Mouse (Mus musculus) liver, embryonic 16.5 days (tissue): ENCODE measurements around the gene Sirt1. TPM values are rescaled to one million over a fixed set of nuclear protein-coding genes. Genes with fewer than 3 reads are reported as not detected.
A peak's percentile ranks its signal among the peaks of the same experiment; 100 is the strongest.
"Not testable (repeated sequence)": the region's sequence is repeated elsewhere in the genome, so short reads cannot be mapped to it uniquely, and the experiment has no call there.

Experiments used
- ATAC-seq: fragments of 200-750 bp; cut with Nextera tagmentation; 2 replicates; pipeline ENCODE4 v1.8.0; 2017; ENCODE audit warnings: low read depth, mild to moderate bottlenecking, moderate number of reproducible peaks, moderate library complexity
- H3K27ac ChIP-seq: fragments of 300-500 bp; sonication (generic); 2 replicates; pipeline ENCODE4 v1.5.1; 2014; ENCODE audit warnings: mild to moderate bottlenecking, low read length
- H3K27me3 ChIP-seq: fragments of 300-500 bp; sonication (generic); 2 replicates; pipeline ENCODE4 v1.6.1; 2014; ENCODE audit warnings: low read depth, low read length, mixed read lengths; ENCODE audit not compliant: control insufficient read depth, insufficient read depth
- H3K36me3 ChIP-seq: fragments of 300-500 bp; sonication (generic); 2 replicates; pipeline ENCODE4 v1.6.1; 2014; ENCODE audit warnings: mild to moderate bottlenecking; ENCODE audit not compliant: control insufficient read depth, insufficient read depth
- H3K4me1 ChIP-seq: fragments of 300-500 bp; sonication (generic); 2 replicates; pipeline ENCODE4 v1.6.1; 2014; ENCODE audit warnings: low read depth, low read length, mixed read lengths; ENCODE audit not compliant: control insufficient read depth
- H3K4me2 ChIP-seq: fragments of 300-500 bp; sonication (generic); 2 replicates; pipeline ENCODE4 v1.6.1; 2014; ENCODE audit warnings: low read depth, low read length, mixed read lengths
- H3K4me3 ChIP-seq: fragments of 300-500 bp; sonication (generic); 2 replicates; pipeline ENCODE4 v1.5.1; 2014; ENCODE audit warnings: low read depth, mild to moderate bottlenecking, low read length
- H3K9ac ChIP-seq: fragments of 300-500 bp; sonication (generic); 2 replicates; pipeline ENCODE4 v1.6.1; 2014; ENCODE audit warnings: low read depth, low read length
- H3K9me3 ChIP-seq: fragments of 300-500 bp; sonication (generic); replicated peaks from 2 replicates; pipeline ENCODE4 v1.6.1; 2016; ENCODE audit warnings: low read length; ENCODE audit not compliant: control insufficient read depth
- WGBS: fragments of 180-500 bp; shearing (Covaris S2); extraction: QIAGEN DNeasy Blood & Tissue Kit; methylation state at CpG from one replicate; pipeline ENCODE4 v1.1.7; 2014; ENCODE audit not compliant: insufficient replicate concordance; 5-methylcytosine and 5-hydroxymethylcytosine counted together
- polyA plus RNA-seq: library from polyadenylated mRNA; unstranded; fragments of >200 nt; fragmentation: Nextera tagmentation; extraction: Ambion mirVana; gene quantifications from 2 replicates; pipeline ENCODE4 v1.2.1, GENCODE M21; 2015

The Sirt1 gene
- polyA plus RNA-seq, 1 experiment from 2014 or later = 2.4 TPM

- H3K27ac ChIP-seq = no peak overlapping the region
- 14% methylated on average over 9 of the region's 9 CpGs for WGBS
- H3K9me3 ChIP-seq = no peaks in the 10 kb centered on the region
- no peak overlapping the region for H3K9ac ChIP-seq
- 0 out of 2 replicates have a peak overlapping the region, but pooled peaks have one; percentile 14 for H3K4me2 ChIP-seq
- H3K27me3 ChIP-seq = no peaks in the 10 kb centered on the region
- ATAC-seq = no peak
- no peak overlapping the region for H3K4me3 ChIP-seq
- H3K36me3 ChIP-seq = no peaks in the 10 kb centered on the region
- H3K4me1 ChIP-seq = peaks cover 10% of the 10 kb centered on the region
Measured at GRCm38 (mm10) chr10:63377468-63377867, 4.0 kb downstream of the Sirt1 start.

- H3K27ac ChIP-seq = no peak overlapping the region
- H3K9ac ChIP-seq = no peak overlapping the region
- H3K27me3 ChIP-seq = no peaks in the 10 kb centered on the region
- H3K4me1 ChIP-seq = peaks cover 2% of the 10 kb centered on the region
- 80% methylated on average over 5 of the region's 5 CpGs for WGBS
- H3K4me3 ChIP-seq = no peak overlapping the region
- no peak overlapping the region for H3K4me2 ChIP-seq
- H3K9me3 ChIP-seq = no peaks in the 10 kb centered on the region
- ATAC-seq = no peak
- H3K36me3 ChIP-seq = no peaks in the 10 kb centered on the region
Measured at GRCm38 (mm10) chr10:63376303-63376702, 5.2 kb downstream of the Sirt1 start.

GRCm38 (mm10) chr10:63368041-63368440 is 13.5 kb downstream of the Sirt1 start:
- Histone ChIP-seq H3K9me3 (no peaks in the 10 kb centered on the region), H3K27me3 (no peaks in the 10 kb centered on the region), H3K36me3 (no peaks in the 10 kb centered on the region), H3K4me3 (no peak overlapping the region), H3K9ac (no peak overlapping the region), H3K27ac (no peak overlapping the region), H3K4me1 (no peaks in the 10 kb centered on the region), H3K4me2 (no peak overlapping the region)
- 65% methylated on average over 3 of the region's 3 CpGs for WGBS
- ATAC-seq = no peak

GRCm38 (mm10) chr10:63367386-63367785 is 14.1 kb downstream of the Sirt1 start:
- Histone ChIP-seq H3K4me2 (no peak overlapping the region), H3K9ac (no peak overlapping the region), H3K27me3 (no peaks in the 10 kb centered on the region), H3K9me3 (no peaks in the 10 kb centered on the region), H3K27ac (no peak overlapping the region), H3K4me1 (no peaks in the 10 kb centered on the region), H3K36me3 (no peaks in the 10 kb centered on the region), H3K4me3 (no peak overlapping the region)
- no peak for ATAC-seq
- 70% methylated on average over 6 of the region's 6 CpGs for WGBS

GRCm38 (mm10) chr10:63365918-63366455 is 15.5 kb downstream of the Sirt1 start:
- H3K9ac ChIP-seq = no peak overlapping the region
- no peaks in the 10 kb centered on the region for H3K4me1 ChIP-seq
- no peaks in the 10 kb centered on the region for H3K27me3 ChIP-seq
- no peak overlapping the region for H3K27ac ChIP-seq
- H3K9me3 ChIP-seq = no peaks in the 10 kb centered on the region; the same call in 1 of the 2 replicates
- ATAC-seq = no peak
- H3K36me3 ChIP-seq = no peaks in the 10 kb centered on the region
- H3K4me3 ChIP-seq = no peak overlapping the region
- 57% methylated on average over 7 of the region's 7 CpGs for WGBS
- no peak overlapping the region for H3K4me2 ChIP-seq

GRCm38 (mm10) chr10:63360502-63360901 is 21.0 kb downstream of the Sirt1 start:
- Histone ChIP-seq H3K4me1 (no peaks in the 10 kb centered on the region), H3K9ac (no peak overlapping the region), H3K36me3 (no peaks in the 10 kb centered on the region), H3K4me3 (no peak overlapping the region), H3K4me2 (no peak overlapping the region), H3K9me3 (no peaks in the 10 kb centered on the region; the same call in 1 of the 2 replicates), H3K27me3 (no peaks in the 10 kb centered on the region), H3K27ac (no peak overlapping the region)
- ATAC-seq = no peak
- WGBS = 16% methylated on average over 1 of the region's 1 CpGs

- no peak overlapping the region for H3K27ac ChIP-seq
- 57% methylated on average over 5 of the region's 5 CpGs for WGBS
- no peak overlapping the region for H3K4me2 ChIP-seq
- no peak overlapping the region for H3K9ac ChIP-seq
- H3K9me3 ChIP-seq = no peaks in the 10 kb centered on the region
- no peak for ATAC-seq
- no peaks in the 10 kb centered on the region for H3K4me1 ChIP-seq
- H3K36me3 ChIP-seq = no peaks in the 10 kb centered on the region
- no peak overlapping the region for H3K4me3 ChIP-seq
- no peaks in the 10 kb centered on the region for H3K27me3 ChIP-seq
Measured at GRCm38 (mm10) chr10:63352111-63352510, 29.4 kb downstream of the Sirt1 start.

GRCm38 (mm10) chr10:63351099-63351498 is 30.4 kb downstream of the Sirt1 start:
- H3K27me3 ChIP-seq, ATAC-seq, H3K9me3 ChIP-seq, H3K4me1 ChIP-seq, H3K4me2 ChIP-seq, H3K9ac ChIP-seq, H3K36me3 ChIP-seq, H3K27ac ChIP-seq, H3K4me3 ChIP-seq: not testable (repeated sequence)
- 74% methylated on average over 7 of the region's 7 CpGs for WGBS

- Histone ChIP-seq H3K9ac (no peak overlapping the region), H3K36me3 (no peaks in the 10 kb centered on the region), H3K4me2 (no peak overlapping the region), H3K4me1 (no peaks in the 10 kb centered on the region), H3K27me3 (no peaks in the 10 kb centered on the region), H3K27ac (no peak overlapping the region), H3K9me3 (no peaks in the 10 kb centered on the region), H3K4me3 (no peak overlapping the region)
- ATAC-seq = no peak
- 75% methylated on average over 7 of the region's 7 CpGs for WGBS
Measured at GRCm38 (mm10) chr10:63350666-63351065, 30.8 kb downstream of the Sirt1 start.
